Mouse (Mus musculus): ENCODE data around the gene Gria1. TPM values are rescaled to one million over a fixed set of nuclear protein-coding genes. Genes with fewer than 3 reads are reported as not detected.

Gene Gria1
- polyA plus RNA-seq, 1 experiment: 0.04 TPM

GRCm38 (mm10) chr11:57062441-57062840, 51.3 kb downstream of the Gria1 start:
- Histone ChIP-seq H3K36me3 (ENCODE audit: control insufficient read depth, insufficient read depth) (no peaks in the 10 kb centered on the region), H3ac (ENCODE audit: control insufficient read depth, insufficient read length) (no peak overlapping the region), H3K79me2 (ENCODE audit: control insufficient read depth, insufficient read depth) (no peaks in the 10 kb centered on the region), H3K27me3 (ENCODE audit: control insufficient read depth, insufficient read depth, insufficient read length) (no peaks in the 10 kb centered on the region), H3K4me2 (ENCODE audit: low read depth) (no peak overlapping the region), H3K4me3 (no peak overlapping the region)
- TF ChIP-seq POLR2AphosphoS2 (IDR thresholded peaks at IDR 0.05; ENCODE audit: insufficient read length, low read depth) (no peak), POLR2A (IDR thresholded peaks at IDR 0.05; ENCODE audit: insufficient read length, low read depth) (no peak), MYOD1 (IDR thresholded peaks at IDR 0.05; ENCODE audit: control insufficient read depth in 1 of 3, insufficient read length in 2 of 3, low read depth in 2 of 3) (no peak), SRF (IDR thresholded peaks at IDR 0.05; ENCODE audit: control insufficient read depth, insufficient read length, low read depth) (no peak), TCF3 (IDR thresholded peaks at IDR 0.05; ENCODE audit: insufficient read length, low read depth) (no peak), E2F4 (IDR thresholded peaks at IDR 0.05; ENCODE audit: insufficient read depth) (no peak), CEBPB (IDR thresholded peaks at IDR 0.05; ENCODE audit: insufficient read depth, poor library complexity, severe bottlenecking) (no peak), REST (IDR thresholded peaks at IDR 0.05; ENCODE audit: insufficient read depth, insufficient read length) (no peak), TCF12 (IDR thresholded peaks at IDR 0.05; ENCODE audit: insufficient read depth, poor library complexity, severe bottlenecking) (no peak), USF1 (IDR thresholded peaks at IDR 0.05; ENCODE audit: low read depth) (no peak), MYOG (IDR thresholded peaks at IDR 0.05; ENCODE audit: control insufficient read depth in 1 of 3, insufficient read depth in 1 of 3, insufficient read length in 2 of 3, low read depth in 2 of 3) (no peak), MAX (IDR thresholded peaks at IDR 0.05; ENCODE audit: low read depth) (no peak)

- TF ChIP-seq E2F4 (IDR thresholded peaks at IDR 0.05; ENCODE audit: insufficient read depth) (no peak), MYOD1 (IDR thresholded peaks at IDR 0.05; ENCODE audit: control insufficient read depth in 1 of 3, insufficient read length in 2 of 3, low read depth in 2 of 3) (no peak), POLR2AphosphoS2 (IDR thresholded peaks at IDR 0.05; ENCODE audit: insufficient read length, low read depth) (no peak), MYOG (IDR thresholded peaks at IDR 0.05; ENCODE audit: control insufficient read depth in 1 of 3, insufficient read depth in 1 of 3, insufficient read length in 2 of 3, low read depth in 2 of 3) (no peak), POLR2A (IDR thresholded peaks at IDR 0.05; ENCODE audit: insufficient read length, low read depth) (no peak), SRF (IDR thresholded peaks at IDR 0.05; ENCODE audit: control insufficient read depth, insufficient read length, low read depth) (no peak), USF1 (IDR thresholded peaks at IDR 0.05; ENCODE audit: low read depth) (no peak), REST (IDR thresholded peaks at IDR 0.05; ENCODE audit: insufficient read depth, insufficient read length) (no peak), MAX (IDR thresholded peaks at IDR 0.05; ENCODE audit: low read depth) (no peak), TCF3 (IDR thresholded peaks at IDR 0.05; ENCODE audit: insufficient read length, low read depth) (no peak), TCF12 (IDR thresholded peaks at IDR 0.05; ENCODE audit: insufficient read depth, poor library complexity, severe bottlenecking) (no peak), CEBPB (IDR thresholded peaks at IDR 0.05; ENCODE audit: insufficient read depth, poor library complexity, severe bottlenecking) (no peak)
- Histone ChIP-seq H3K27me3 (ENCODE audit: control insufficient read depth, insufficient read depth, insufficient read length) (no peaks in the 10 kb centered on the region), H3K79me2 (ENCODE audit: control insufficient read depth, insufficient read depth) (no peaks in the 10 kb centered on the region), H3K36me3 (ENCODE audit: control insufficient read depth, insufficient read depth) (no peaks in the 10 kb centered on the region), H3K4me2 (ENCODE audit: low read depth) (no peak overlapping the region), H3K4me3 (no peak overlapping the region), H3ac (ENCODE audit: control insufficient read depth, insufficient read length) (no peak overlapping the region)
Observed at GRCm38 (mm10) chr11:57070196-57070901, 59.2 kb downstream of the Gria1 start.

GRCm38 (mm10) chr11:57072171-57072570, 61.0 kb downstream of the Gria1 start:
- TF ChIP-seq POLR2AphosphoS2 (IDR thresholded peaks at IDR 0.05; ENCODE audit: insufficient read length, low read depth) (no peak), MAX (IDR thresholded peaks at IDR 0.05; ENCODE audit: low read depth) (no peak)
- no peak overlapping the region for H3K4me2 ChIP-seq (ENCODE audit: low read depth)
- H3K4me3 ChIP-seq: no peak overlapping the region
- no peaks in the 10 kb centered on the region for H3K79me2 ChIP-seq (ENCODE audit: control insufficient read depth, insufficient read depth)
- H3ac ChIP-seq (ENCODE audit: control insufficient read depth, insufficient read length): no peak overlapping the region
- no peaks in the 10 kb centered on the region for H3K36me3 ChIP-seq (ENCODE audit: control insufficient read depth, insufficient read depth)
- H3K27me3 ChIP-seq (ENCODE audit: control insufficient read depth, insufficient read depth, insufficient read length): no peaks in the 10 kb centered on the region

- TF ChIP-seq POLR2A (IDR thresholded peaks at IDR 0.05; ENCODE audit: insufficient read length, low read depth): no peak
- TF ChIP-seq CEBPB (IDR thresholded peaks at IDR 0.05; ENCODE audit: insufficient read depth, poor library complexity, severe bottlenecking): no peak
- TF ChIP-seq MYOG (IDR thresholded peaks at IDR 0.05; ENCODE audit: control insufficient read depth in 1 of 3, insufficient read depth in 1 of 3, insufficient read length in 2 of 3, low read depth in 2 of 3): no peak
- TF ChIP-seq REST (IDR thresholded peaks at IDR 0.05; ENCODE audit: insufficient read depth, insufficient read length): no peak
- TF ChIP-seq MAX (IDR thresholded peaks at IDR 0.05; ENCODE audit: low read depth): no peak
- no peak for TF ChIP-seq E2F4 (IDR thresholded peaks at IDR 0.05; ENCODE audit: insufficient read depth)
- TF ChIP-seq TCF3 (IDR thresholded peaks at IDR 0.05; ENCODE audit: insufficient read length, low read depth): no peak
- TF ChIP-seq USF1 (IDR thresholded peaks at IDR 0.05; ENCODE audit: low read depth): no peak
- TF ChIP-seq MYOD1 (IDR thresholded peaks at IDR 0.05; ENCODE audit: control insufficient read depth in 1 of 3, insufficient read length in 2 of 3, low read depth in 2 of 3): no peak
Observed at GRCm38 (mm10) chr11:57079423-57079822, 68.2 kb downstream of the Gria1 start.

GRCm38 (mm10) chr11:57089527-57089926, 78.3 kb downstream of the Gria1 start:
- Histone ChIP-seq H3K4me3 (no peak overlapping the region), H3K4me2 (ENCODE audit: low read depth) (no peak overlapping the region), H3K36me3 (ENCODE audit: control insufficient read depth, insufficient read depth) (no peaks in the 10 kb centered on the region), H3ac (ENCODE audit: control insufficient read depth, insufficient read length) (no peak overlapping the region), H3K79me2 (ENCODE audit: control insufficient read depth, insufficient read depth) (no peaks in the 10 kb centered on the region), H3K27me3 (ENCODE audit: control insufficient read depth, insufficient read depth, insufficient read length) (no peaks in the 10 kb centered on the region)
- TF ChIP-seq SRF (IDR thresholded peaks at IDR 0.05; ENCODE audit: control insufficient read depth, insufficient read length, low read depth): no peak
- no peak for TF ChIP-seq CEBPB (IDR thresholded peaks at IDR 0.05; ENCODE audit: insufficient read depth, poor library complexity, severe bottlenecking)

More at GRCm38 (mm10) chr11:57079423-57079822, 68.2 kb downstream of the Gria1 start:
- Histone ChIP-seq H3K36me3 (ENCODE audit: control insufficient read depth, insufficient read depth) (no peaks in the 10 kb centered on the region), H3K79me2 (ENCODE audit: control insufficient read depth, insufficient read depth) (no peaks in the 10 kb centered on the region), H3K4me3 (no peak overlapping the region), H3K4me2 (ENCODE audit: low read depth) (no peak overlapping the region), H3K27me3 (ENCODE audit: control insufficient read depth, insufficient read depth, insufficient read length) (no peaks in the 10 kb centered on the region), H3ac (ENCODE audit: control insufficient read depth, insufficient read length) (no peak overlapping the region)
